Mouse (Mus musculus): ENCODE data around the gene Rsrc1.

GRCm38 (mm10) chr3:67373872-67374271, 392.7 kb downstream of the Rsrc1 start, which contains the start of gene Mlf1:
- TF ChIP-seq CTCF (IDR thresholded peaks at IDR 0.05; ENCODE audit: low read depth) (no peak), EP300 (IDR thresholded peaks at IDR 0.05; ENCODE audit: low read depth) (no peak)
